Mouse (Mus musculus): ENCODE results near the gene Tead2. TPM values are rescaled to one million over a fixed set of nuclear protein-coding genes. Genes with fewer than 3 reads are reported as not detected.

The Tead2 gene
- polyA plus RNA-seq, 1 experiment from 2014 or later: 89.0 TPM

GRCm38 (mm10) chr7:45263006-45263607, 47.6 kb downstream of the Tead2 start:
- Histone ChIP-seq H3K4me2 (no peak overlapping the region), H3K4me1 (replicated peaks) (peaks cover 24% of the 10 kb centered on the region), H3K36me3 (no peaks in the 10 kb centered on the region), H3K4me3 (no peak overlapping the region), H3K9me3 (replicated peaks) (no peaks in the 10 kb centered on the region), H3K9ac (no peak overlapping the region), H3K27ac (peak overlapping the region; percentile 79), H3K27me3 (0 out of 2 replicates have a peak, but pooled peaks cover 2% of the 10 kb centered on the region)
- 53% methylated on average over 7 of the region's 7 CpGs for WGBS
- ATAC-seq (replicated peaks; ENCODE audit: insufficient number of reproducible peaks, insufficient read depth, low FRiP score, low read depth): no peak

DNA sequence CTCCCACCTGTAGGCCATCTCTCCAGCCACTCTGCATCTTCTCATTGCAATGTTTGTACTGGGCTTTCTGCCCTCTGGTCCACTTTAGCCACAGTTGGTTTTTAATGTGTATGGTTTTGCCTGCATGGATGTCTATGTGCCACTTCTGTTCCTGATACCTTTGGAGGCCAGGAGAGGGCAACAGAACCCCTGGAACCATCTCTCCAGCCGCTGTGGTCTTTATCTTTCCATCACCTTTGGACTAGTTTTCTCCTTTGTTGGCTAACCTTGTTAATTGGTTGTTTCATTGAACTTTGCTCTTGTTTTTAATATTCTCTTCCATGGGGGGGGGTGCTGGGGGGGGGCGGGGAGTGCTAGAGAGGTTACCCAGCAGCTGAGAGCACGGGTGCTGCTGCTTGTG, 48.8 kb downstream of the Tead2 start:
- WGBS: 68% methylated on average over 3 of the region's 3 CpGs
- H3K27me3 ChIP-seq: 0 out of 2 replicates have a peak, but pooled peaks cover 4% of the 10 kb centered on the region
- no peak overlapping the region for H3K4me2 ChIP-seq
- no peaks in the 10 kb centered on the region for H3K9me3 ChIP-seq (replicated peaks)
- H3K27ac ChIP-seq: no peak overlapping the region
- no peak overlapping the region for H3K9ac ChIP-seq
- no peaks in the 10 kb centered on the region for H3K36me3 ChIP-seq
- no peak overlapping the region for H3K4me3 ChIP-seq
- no peak for ATAC-seq (replicated peaks; ENCODE audit: insufficient number of reproducible peaks, insufficient read depth, low FRiP score, low read depth)
- peaks cover 24% of the 10 kb centered on the region for H3K4me1 ChIP-seq (replicated peaks)

- WGBS: 71% methylated on average over 1 of the region's 1 CpGs
- no peak overlapping the region for H3K27ac ChIP-seq
Measured at GRCm38 (mm10) chr7:45265518-45265917, 50.0 kb downstream of the Tead2 start.

GRCm38 (mm10) chr7:45272786-45273412, 57.3 kb downstream of the Tead2 start:
- WGBS: 67% methylated on average over 10 of the region's 10 CpGs
- H3K4me1 ChIP-seq (replicated peaks): peaks cover 7% of the 10 kb centered on the region
- no peak overlapping the region for H3K9ac ChIP-seq
- H3K27ac ChIP-seq: no peak overlapping the region
- peaks cover 11% of the 10 kb centered on the region; the same call in 1 of the 2 replicates for H3K27me3 ChIP-seq
- no peaks in the 10 kb centered on the region for H3K9me3 ChIP-seq (replicated peaks)
- no peak overlapping the region for H3K4me3 ChIP-seq
- H3K4me2 ChIP-seq: no peak overlapping the region
- ATAC-seq (replicated peaks; ENCODE audit: insufficient number of reproducible peaks, insufficient read depth, low FRiP score, low read depth): no peak
- H3K36me3 ChIP-seq: no peaks in the 10 kb centered on the region

More at GRCm38 (mm10) chr7:45265518-45265917, 50.0 kb downstream of the Tead2 start:
- Histone ChIP-seq H3K9ac (no peak overlapping the region), H3K36me3 (no peaks in the 10 kb centered on the region), H3K4me2 (no peak overlapping the region), H3K9me3 (replicated peaks) (no peaks in the 10 kb centered on the region), H3K4me3 (no peak overlapping the region), H3K27me3 (0 out of 2 replicates have a peak, but pooled peaks cover 4% of the 10 kb centered on the region), H3K4me1 (replicated peaks) (peaks cover 24% of the 10 kb centered on the region)
- ATAC-seq (replicated peaks; ENCODE audit: insufficient number of reproducible peaks, insufficient read depth, low FRiP score, low read depth): no peak

GRCm38 (mm10) chr7:45273672-45274071, 58.1 kb downstream of the Tead2 start:
- no peak for ATAC-seq (replicated peaks; ENCODE audit: insufficient number of reproducible peaks, insufficient read depth, low FRiP score, low read depth)
- Histone ChIP-seq H3K4me3 (no peak overlapping the region), H3K36me3 (no peaks in the 10 kb centered on the region), H3K9me3 (replicated peaks) (no peaks in the 10 kb centered on the region), H3K9ac (no peak overlapping the region), H3K4me1 (replicated peaks) (peaks cover 7% of the 10 kb centered on the region), H3K27ac (no peak overlapping the region), H3K4me2 (no peak overlapping the region), H3K27me3 (peaks cover 12% of the 10 kb centered on the region; the same call in 1 of the 2 replicates)
- WGBS: 85% methylated on average over 8 of the region's 8 CpGs

DNA sequence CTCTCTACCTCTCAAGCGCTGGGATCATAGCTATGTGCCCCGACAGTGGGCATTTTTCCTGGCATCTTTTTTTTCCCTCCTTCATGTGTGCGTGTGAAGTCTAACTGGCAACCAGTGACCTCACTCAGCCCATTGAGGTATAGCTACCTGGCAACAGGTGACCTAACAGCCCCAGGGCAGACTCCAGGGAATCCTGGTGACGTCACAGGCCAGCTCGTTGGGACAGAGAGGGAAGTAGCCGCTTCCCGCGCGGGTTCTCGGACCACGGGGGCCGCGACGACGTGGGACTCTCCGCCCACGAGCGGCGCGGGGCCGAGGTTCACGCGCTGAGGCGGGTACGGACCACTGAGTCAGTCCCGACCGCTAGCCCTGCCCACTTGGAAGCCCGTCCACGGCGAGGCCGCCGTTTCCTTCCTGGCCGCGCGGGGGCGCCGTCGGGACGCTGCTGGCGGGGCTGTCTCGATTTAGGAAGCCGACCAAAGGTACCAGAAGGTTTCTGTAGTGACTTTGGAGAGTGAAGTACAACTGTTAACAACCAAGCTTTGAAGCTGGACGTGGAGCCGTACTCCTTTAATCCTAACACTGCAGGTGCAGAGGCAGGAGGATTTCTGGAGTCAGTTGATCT, 61.7 kb downstream of the Tead2 start, which contains the start of gene Slc6a21:
Gene Slc6a21, plus strand, starts transcription at position 378 of the 625 bp plus-strand sequence.
- H3K4me3 ChIP-seq: peak within 1 kb of the TSS; percentile 49
- H3K4me2 ChIP-seq: peak within 1 kb of the TSS; percentile 77
- no peak within 1 kb of the TSS for H3K27ac ChIP-seq
- H3K9ac ChIP-seq: peak within 1 kb of the TSS; percentile 37
- H3K27me3 ChIP-seq: peaks cover 12% of the 10 kb centered on the region
- no peaks in the 10 kb centered on the region for H3K9me3 ChIP-seq (replicated peaks)
- no peak for ATAC-seq (replicated peaks; ENCODE audit: insufficient number of reproducible peaks, insufficient read depth, low FRiP score, low read depth)
- H3K36me3 ChIP-seq: no peaks in the 10 kb centered on the region
- H3K4me1 ChIP-seq (replicated peaks): peaks cover 7% of the 10 kb centered on the region
- WGBS: 7% methylated on average over 44 of the region's 44 CpGs

Small RNA genes within 50 kb of the gene (microRNA-seq; reads per million reads assigned to microRNA genes)
- not detected for gene Mir7055

Other genes with a start within 250 kb of the Tead2 start
- 9.0 and 12.2 TPM in 2 replicates for gene Cpt1c, start 240.9 kb upstream of the Tead2 start, polyA plus RNA-seq (2015; fragmentation: Nextera tagmentation; extraction: Ambion mirVana)
- gene Prmt1, start 229.2 kb upstream of the Tead2 start, polyA plus RNA-seq (2015; fragmentation: Nextera tagmentation; extraction: Ambion mirVana): 315 and 356 TPM in 2 replicates
- gene Irf3, start 218.1 kb upstream of the Tead2 start, polyA plus RNA-seq (2015; fragmentation: Nextera tagmentation; extraction: Ambion mirVana): 61.6 and 76.7 TPM in 2 replicates
- gene Bcl2l12, start 217.0 kb upstream of the Tead2 start, polyA plus RNA-seq (2015; fragmentation: Nextera tagmentation; extraction: Ambion mirVana): 34.5 and 35.4 TPM in 2 replicates
- gene Scaf1, start 199.4 kb upstream of the Tead2 start, polyA plus RNA-seq (2015; fragmentation: Nextera tagmentation; extraction: Ambion mirVana): 25.1 and 32.5 TPM in 2 replicates
- gene Rras, start 197.8 kb upstream of the Tead2 start, polyA plus RNA-seq (2015; fragmentation: Nextera tagmentation; extraction: Ambion mirVana): 76.4 and 80.8 TPM in 2 replicates
- 5.0 and 7.6 TPM in 2 replicates for gene Prr12, start 162.9 kb upstream of the Tead2 start, polyA plus RNA-seq (2015; fragmentation: Nextera tagmentation; extraction: Ambion mirVana)
- gene Nosip, start 153.3 kb upstream of the Tead2 start, polyA plus RNA-seq (2015; fragmentation: Nextera tagmentation; extraction: Ambion mirVana): 42.4 and 54.8 TPM in 2 replicates
- gene Prrg2, start 153.1 kb upstream of the Tead2 start, polyA plus RNA-seq (2015; fragmentation: Nextera tagmentation; extraction: Ambion mirVana): 12.9 and 15.9 TPM in 2 replicates
- 223 and 285 TPM in 2 replicates for gene Rcn3, start 123.5 kb upstream of the Tead2 start, polyA plus RNA-seq (2015; fragmentation: Nextera tagmentation; extraction: Ambion mirVana)
- 52.5 and 62.7 TPM in 2 replicates for gene Fcgrt, start 111.9 kb upstream of the Tead2 start, polyA plus RNA-seq (2015; fragmentation: Nextera tagmentation; extraction: Ambion mirVana)
- gene Rps11, start 91.3 kb upstream of the Tead2 start, polyA plus RNA-seq (2015; fragmentation: Nextera tagmentation; extraction: Ambion mirVana): 794 and 808 TPM in 2 replicates
- gene Rpl13a, start 87.0 kb upstream of the Tead2 start, polyA plus RNA-seq (2015; fragmentation: Nextera tagmentation; extraction: Ambion mirVana): 697 and 762 TPM in 2 replicates
- gene Gm45713, start 79.5 kb upstream of the Tead2 start, polyA plus RNA-seq (2015; fragmentation: Nextera tagmentation; extraction: Ambion mirVana): 0.22 TPM in 1 of 2 replicates, not detected in the other
- 1.5 and 2.2 TPM in 2 replicates for gene Flt3l, start 79.3 kb upstream of the Tead2 start, polyA plus RNA-seq (2015; fragmentation: Nextera tagmentation; extraction: Ambion mirVana)
- gene Pih1d1, start 61.5 kb upstream of the Tead2 start, polyA plus RNA-seq (2015; fragmentation: Nextera tagmentation; extraction: Ambion mirVana): 76.5 and 77.3 TPM in 2 replicates
- 26.4 and 40.4 TPM in 2 replicates for gene Aldh16a1, start 61.2 kb upstream of the Tead2 start, polyA plus RNA-seq (2015; fragmentation: Nextera tagmentation; extraction: Ambion mirVana)
- gene Slc17a7, start 51.8 kb upstream of the Tead2 start, polyA plus RNA-seq (2015; fragmentation: Nextera tagmentation; extraction: Ambion mirVana): 2.7 and 3.5 TPM in 2 replicates
- 0.10 TPM in 1 of 2 replicates, not detected in the other for gene Gfy, start 36.2 kb upstream of the Tead2 start, polyA plus RNA-seq (2015; fragmentation: Nextera tagmentation; extraction: Ambion mirVana)
- not detected in 2 replicates for gene Pth2, start 34.8 kb upstream of the Tead2 start, polyA plus RNA-seq (2015; fragmentation: Nextera tagmentation; extraction: Ambion mirVana)
- gene Ccdc155, start 10.9 kb upstream of the Tead2 start, polyA plus RNA-seq (2015; fragmentation: Nextera tagmentation; extraction: Ambion mirVana): 0.53 and 0.80 TPM in 2 replicates
- gene Dkkl1, start 3.6 kb upstream of the Tead2 start, polyA plus RNA-seq (2015; fragmentation: Nextera tagmentation; extraction: Ambion mirVana): 0.90 and 1.2 TPM in 2 replicates
- 2.4 and 8.3 TPM in 2 replicates for gene Cd37, start 23.4 kb downstream of the Tead2 start, polyA plus RNA-seq (2015; fragmentation: Nextera tagmentation; extraction: Ambion mirVana)
- 0.11 and 0.18 TPM in 2 replicates for gene Slc6a16, start 25.3 kb downstream of the Tead2 start, polyA plus RNA-seq (2015; fragmentation: Nextera tagmentation; extraction: Ambion mirVana)
- not detected in 2 replicates for gene Slc6a21, start 61.8 kb downstream of the Tead2 start, polyA plus RNA-seq (2015; fragmentation: Nextera tagmentation; extraction: Ambion mirVana)
- gene Trpm4, start 118.0 kb downstream of the Tead2 start, polyA plus RNA-seq (2015; fragmentation: Nextera tagmentation; extraction: Ambion mirVana): 12.7 and 15.8 TPM in 2 replicates
- gene Hrc, start 119.5 kb downstream of the Tead2 start, polyA plus RNA-seq (2015; fragmentation: Nextera tagmentation; extraction: Ambion mirVana): 25.2 and 26.4 TPM in 2 replicates
- 1.6 and 2.1 TPM in 2 replicates for gene Ppfia3, start 151.3 kb downstream of the Tead2 start, polyA plus RNA-seq (2015; fragmentation: Nextera tagmentation; extraction: Ambion mirVana)
- gene Lin7b, start 154.8 kb downstream of the Tead2 start, polyA plus RNA-seq (2015; fragmentation: Nextera tagmentation; extraction: Ambion mirVana): 1.2 and 1.3 TPM in 2 replicates
- 123 and 146 TPM in 2 replicates for gene Snrnp70, start 180.0 kb downstream of the Tead2 start, polyA plus RNA-seq (2015; fragmentation: Nextera tagmentation; extraction: Ambion mirVana)
- 0.33 and 0.58 TPM in 2 replicates for gene Kcna7, start 189.9 kb downstream of the Tead2 start, polyA plus RNA-seq (2015; fragmentation: Nextera tagmentation; extraction: Ambion mirVana)
- 0.81 and 1.6 TPM in 2 replicates for gene Ntf5, start 197.9 kb downstream of the Tead2 start, polyA plus RNA-seq (2015; fragmentation: Nextera tagmentation; extraction: Ambion mirVana)
- gene Lhb, start 205.1 kb downstream of the Tead2 start, polyA plus RNA-seq (2015; fragmentation: Nextera tagmentation; extraction: Ambion mirVana): not detected in 2 replicates
- gene Gys1, start 219.1 kb downstream of the Tead2 start, polyA plus RNA-seq (2015; fragmentation: Nextera tagmentation; extraction: Ambion mirVana): 111 and 113 TPM in 2 replicates
- 65.0 and 82.1 TPM in 2 replicates for gene Ruvbl2, start 222.3 kb downstream of the Tead2 start, polyA plus RNA-seq (2015; fragmentation: Nextera tagmentation; extraction: Ambion mirVana)
- gene Ftl1, start 244.1 kb downstream of the Tead2 start, polyA plus RNA-seq (2015; fragmentation: Nextera tagmentation; extraction: Ambion mirVana): 3,328 and 3,965 TPM in 2 replicates